8 mouse cellular contexts compared by ENCODE assay signal in the genomic region with DNA sequence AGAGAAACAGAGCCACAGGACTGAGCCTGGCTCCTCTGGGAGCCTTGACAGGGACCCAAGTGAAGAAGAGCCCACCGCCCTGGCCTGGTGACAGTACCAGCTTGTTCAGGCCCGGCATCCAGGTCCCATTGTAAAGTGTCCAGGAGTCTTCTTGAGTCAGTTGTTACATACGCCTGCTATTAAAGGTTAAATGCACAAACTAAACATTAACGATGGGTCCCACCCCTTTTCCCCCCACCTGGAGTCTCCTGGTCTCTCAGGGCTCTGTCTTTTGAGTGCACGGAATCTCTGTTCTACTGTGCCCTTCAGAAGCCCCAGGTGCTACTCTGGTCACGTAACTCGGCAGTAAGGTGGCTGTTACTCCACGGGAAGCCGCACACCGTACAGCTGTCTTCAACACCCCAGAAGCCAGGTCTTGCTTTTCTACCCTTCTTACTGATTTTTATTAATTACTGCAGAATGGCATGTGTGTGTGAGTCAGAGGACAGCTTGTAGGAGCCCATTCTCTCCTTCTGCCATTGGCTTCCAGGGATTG. TPM values are rescaled to one million over a fixed set of nuclear protein-coding genes. Genes with fewer than 3 reads are reported as not detected.
DNase-seq lines count a peak whose midpoint lies in the region; ATAC-seq and TF ChIP-seq lines count a peak whose summit lies in the region.
"Had no signal": no experiment of that assay in that cellular context is flagged by ENCODE, and none has a peak within 500 bp of the region (broad histone marks: within the 10 kb centered on the region; RNA-seq: fewer than 3 reads in every experiment).

No protein-coding gene starts in this region.

- H3K4me2 ChIP-seq in intestine, embryonic 15.5 days (replicated peaks): no peak overlapping the region; the same call in 1 of the 2 replicates
- peak overlapping the region; percentile 38 for H3K4me2 ChIP-seq in liver, embryonic 16.5 days (ENCODE audit: low read depth, low read length)

- peaks cover 34% of the 10 kb centered on the region for H3K4me1 ChIP-seq in bone marrow, adult 2 months (ENCODE audit: control insufficient read depth, insufficient read depth, low read length)
- peaks cover 26% of the 10 kb centered on the region for H3K4me1 ChIP-seq in intestine, embryonic 15.5 days (replicated peaks)
- H3K4me1 ChIP-seq in liver, embryonic 16.5 days (ENCODE audit: control insufficient read depth, low read depth, low read length): peaks cover 52% of the 10 kb centered on the region

- H3K9ac ChIP-seq in intestine, embryonic 15.5 days: no peak overlapping the region
- H3K9ac ChIP-seq in liver, embryonic 16.5 days (ENCODE audit: low read depth, low read length): peak overlapping the region; percentile 38

- H3K27ac ChIP-seq in left cerebral cortex, adult 2 months: peak overlapping the region; percentile 42; the same call in 1 of the 2 replicates
- peak overlapping the region; percentile 82 for H3K27ac ChIP-seq in bone marrow, adult 2 months (ENCODE audit: control insufficient read depth, insufficient read depth, low read depth, low read length, poor library complexity)
- H3K27ac ChIP-seq in intestine, embryonic 15.5 days: peak overlapping the region; percentile 40; the same call in 1 of the 2 replicates
- H3K27ac ChIP-seq in liver, embryonic 16.5 days (ENCODE audit: low read length): peak overlapping the region; percentile 85

- H3K4me3 ChIP-seq in left cerebral cortex, adult 2 months: no peak overlapping the region
- H3K4me3 ChIP-seq in bone marrow, adult 2 months (replicated peaks; ENCODE audit: control insufficient read depth, low read depth, low read length): no peak overlapping the region
- no peak overlapping the region for H3K4me3 ChIP-seq in intestine, embryonic 15.5 days (replicated peaks)
- peak overlapping the region; percentile 42 for H3K4me3 ChIP-seq in liver, embryonic 16.5 days (ENCODE audit: low read depth, low read length)

- no peaks in the 10 kb centered on the region for H3K9me3 ChIP-seq in intestine, embryonic 15.5 days
- H3K9me3 ChIP-seq in liver, embryonic 16.5 days (replicated peaks; ENCODE audit: control insufficient read depth, low read length): no peaks in the 10 kb centered on the region

- no peaks in the 10 kb centered on the region for H3K27me3 ChIP-seq in intestine, embryonic 15.5 days (replicated peaks)
- H3K27me3 ChIP-seq in liver, embryonic 16.5 days (ENCODE audit: control insufficient read depth, insufficient read depth, low read depth, low read length): no peaks in the 10 kb centered on the region

- no peak for ATAC-seq in intestine, embryonic 15.5 days
- ATAC-seq in liver, embryonic 16.5 days (ENCODE audit: low read depth): peak; percentile 30
- no peak for ATAC-seq in frontal cortex, adult (ENCODE audit: low TSS enrichment)

- 15% methylated on average over 10 of the region's 10 CpGs for WGBS in bone marrow, adult 2 months
- WGBS in intestine, embryonic 15.5 days: 72% methylated on average over 10 of the region's 10 CpGs
- 44% methylated on average over 10 of the region's 10 CpGs for WGBS in liver, embryonic 16.5 days (ENCODE audit: insufficient replicate concordance)

- no peaks in the 10 kb centered on the region for H3K36me3 ChIP-seq in intestine, embryonic 15.5 days
- no peaks in the 10 kb centered on the region for H3K36me3 ChIP-seq in liver, embryonic 16.5 days (ENCODE audit: control insufficient read depth, insufficient read depth)

- no peak for TF ChIP-seq CTCF in left cerebral cortex, adult 2 months (IDR thresholded peaks at IDR 0.05)
- no peak for TF ChIP-seq CTCF in bone marrow, adult 2 months (IDR thresholded peaks at IDR 0.05; ENCODE audit: control insufficient read depth, insufficient read depth, low read length)

- intact Hi-C loops in left cerebral cortex, adult 2 months (cut with DNase I): no loop called here
- intact Hi-C loops in left cerebral cortex, postnatal 36 days (cut with DNase I): no loop called here

- no peak for TF ChIP-seq POLR2A in bone marrow, adult 2 months (IDR thresholded peaks at IDR 0.05; ENCODE audit: borderline replicate concordance, control insufficient read depth, low read depth, low read length)

- no peak for DNase-seq in left cerebral cortex, adult 2 months (ENCODE audit: extremely low spot score in 1 of 2, low spot score in 2 of 2)
- no peak for DNase-seq in left cerebral cortex, postnatal 36 days (ENCODE audit: low spot score in 2 of 2)
- DNase-seq in retina, embryonic 14.5 days (ENCODE audit: low spot score): no peak

RNA-seq across cellular contexts. Expression of a gene that starts 9.7 kb away (rescaled TPM):
- total RNA-seq in left cerebral cortex, adult 2 months (2021): under 1 TPM in 1 of 2 experiments, not detected in 1; 0.40 TPM
- under 1 TPM; 0.34 to 0.81 TPM for total RNA-seq in left cerebral cortex, postnatal 36 days (2021)
- 5.5 and 6.5 TPM in 2 replicates for polyA plus RNA-seq in bone marrow, adult 2 months (2011; ENCODE audit: insufficient read depth, insufficient read length, low replicate concordance, missing spikeins)
- 3.8 and 5.7 TPM in 2 replicates for polyA plus RNA-seq in intestine, embryonic 15.5 days (2015; fragmentation: Nextera tagmentation; extraction: Ambion mirVana)
- polyA plus RNA-seq in liver, embryonic 16.5 days (2015; fragmentation: Nextera tagmentation; extraction: Ambion mirVana): 47.3 and 57.9 TPM in 2 replicates

RNA-seq across cellular contexts. Expression of a gene that starts 22.3 kb away (rescaled TPM):
- 10 to 100 TPM; 63.3 to 80.9 TPM for total RNA-seq in left cerebral cortex, adult 2 months (2021)
- total RNA-seq in left cerebral cortex, postnatal 36 days (2021): 10 to 100 TPM; 60.4 to 67.1 TPM
- 0.49 TPM in 1 of 2 replicates, not detected in the other for polyA plus RNA-seq in bone marrow, adult 2 months (2011; ENCODE audit: insufficient read depth, insufficient read length, low replicate concordance, missing spikeins)
- polyA plus RNA-seq in intestine, embryonic 15.5 days (2015; fragmentation: Nextera tagmentation; extraction: Ambion mirVana): 1.9 TPM in 2 replicates
- polyA plus RNA-seq in liver, embryonic 16.5 days (2015; fragmentation: Nextera tagmentation; extraction: Ambion mirVana): 0.04 TPM in 1 of 2 replicates, not detected in the other
- total RNA-seq: hematopoietic stem cell, adult 5-6 weeks had no signal

RNA-seq across cellular contexts. Expression of a gene that starts 29.6 kb away (rescaled TPM):
- total RNA-seq in left cerebral cortex, adult 2 months (2021): 10 to 100 TPM; 26.1 to 28.7 TPM
- 10 to 100 TPM; 29.4 to 33.8 TPM for total RNA-seq in left cerebral cortex, postnatal 36 days (2021)
- polyA plus RNA-seq in bone marrow, adult 2 months (2011; ENCODE audit: insufficient read depth, insufficient read length, low replicate concordance, missing spikeins): 4.7 and 5.9 TPM in 2 replicates
- 19.2 and 22.5 TPM in 2 replicates for polyA plus RNA-seq in intestine, embryonic 15.5 days (2015; fragmentation: Nextera tagmentation; extraction: Ambion mirVana)
- 10.0 and 12.1 TPM in 2 replicates for polyA plus RNA-seq in liver, embryonic 16.5 days (2015; fragmentation: Nextera tagmentation; extraction: Ambion mirVana)
